ENCODE assay signal across 8 mouse cellular contexts in genomic region chr5:66745390-66745995, GRCm38 (mm10). TPM values are rescaled to one million over a fixed set of nuclear protein-coding genes. Genes with fewer than 3 reads are reported as not detected.
DNase-seq lines count a peak whose midpoint lies in the region; ATAC-seq and TF ChIP-seq lines count a peak whose summit lies in the region.

Gene Limch1, plus strand, starts transcription at chr5:66745827.

- H3K4me2 ChIP-seq in intestine, postnatal 0 days (replicated peaks; ENCODE audit: low read depth) = peak within 1 kb of the TSS; percentile 90
- H3K4me2 ChIP-seq in midbrain, embryonic 11.5 days = peak within 1 kb of the TSS; percentile 82

- H3K9ac ChIP-seq in intestine, postnatal 0 days (ENCODE audit: low read depth, low read length) = peak within 1 kb of the TSS; percentile 13; the same call in 1 of the 2 replicates
- peak within 1 kb of the TSS; percentile 80 for H3K9ac ChIP-seq in midbrain, embryonic 11.5 days (ENCODE audit: low read length)

- peak; percentile 35; the same call in 1 of the 2 replicates for ATAC-seq in granulocyte monocyte progenitor cell, adult 5-6 weeks (replicated peaks; ENCODE audit: poor library complexity, severe bottlenecking)
- ATAC-seq in intestine, postnatal 0 days = peak; percentile 43; the same call in 1 of the 2 replicates
- ATAC-seq in midbrain, embryonic 11.5 days (ENCODE audit: low FRiP score) = peak; percentile 84

- intact Hi-C loops in left cerebral cortex, postnatal 36 days (cut with DNase I) = loop anchor here (5.0 kb wide), 1 partner anchor 102 kb away; no protein-coding TSS in a partner anchor

- 1% methylated on average over 50 of the region's 50 CpGs for WGBS in intestine, postnatal 0 days
- WGBS in midbrain, embryonic 11.5 days = under 1% methylated on average over 48 of the region's 50 CpGs

- peak; percentile 49 for DNase-seq in layer of hippocampus, adult 11-12 months (ENCODE audit: low spot score)
- DNase-seq in layer of hippocampus, adult 9-10 months (ENCODE audit: low spot score) = no peak
- DNase-seq in embryo, embryonic 11 days = peak; percentile 79
- DNase-seq in left cerebral cortex, postnatal 36 days (ENCODE audit: low spot score in 2 of 2) = peak in 1 of 2 experiments; percentile 73
- no peak for DNase-seq in midbrain, embryonic 11.5 days (ENCODE audit: low spot score, missing footprints)
- peak; percentile 73 for DNase-seq in testis, postnatal 10 days (ENCODE audit: low spot score)

- H3K27me3 ChIP-seq in intestine, postnatal 0 days (replicated peaks; ENCODE audit: control insufficient read depth, insufficient read depth, low read length) = peaks cover 14% of the 10 kb centered on the region
- peaks cover 8% of the 10 kb centered on the region for H3K27me3 ChIP-seq in midbrain, embryonic 11.5 days (ENCODE audit: control insufficient read depth, insufficient read depth, low read length)

- no peaks in the 10 kb centered on the region for H3K4me1 ChIP-seq in intestine, postnatal 0 days (replicated peaks; ENCODE audit: control insufficient read depth, insufficient read depth, low read length)
- peaks cover 20% of the 10 kb centered on the region for H3K4me1 ChIP-seq in midbrain, embryonic 11.5 days (ENCODE audit: control insufficient read depth, insufficient read depth, low read length)

- 0 out of 2 replicates have a peak, but pooled peaks have one; percentile 9 for TF ChIP-seq CTCF in intestine, postnatal 0 days (IDR thresholded peaks at IDR 0.05; ENCODE audit: low read depth)

- H3K36me3 ChIP-seq in intestine, postnatal 0 days (ENCODE audit: control insufficient read depth, insufficient read depth) = no peaks in the 10 kb centered on the region
- H3K36me3 ChIP-seq in midbrain, embryonic 11.5 days (ENCODE audit: control insufficient read depth, insufficient read depth, low read length) = no peaks in the 10 kb centered on the region

- peak within 1 kb of the TSS; percentile 61 for H3K4me3 ChIP-seq in intestine, postnatal 0 days (ENCODE audit: low read depth, low read length)
- H3K4me3 ChIP-seq in midbrain, embryonic 11.5 days (ENCODE audit: low read depth, low read length) = peak within 1 kb of the TSS; percentile 56

- no peak within 1 kb of the TSS for H3K27ac ChIP-seq in intestine, postnatal 0 days (ENCODE audit: low read depth, low read length)
- peak within 1 kb of the TSS; percentile 21 for H3K27ac ChIP-seq in midbrain, embryonic 11.5 days (ENCODE audit: low read depth, low read length)

- H3K9me3 ChIP-seq in intestine, postnatal 0 days (ENCODE audit: control insufficient read depth) = no peaks in the 10 kb centered on the region
- H3K9me3 ChIP-seq in midbrain, embryonic 11.5 days (ENCODE audit: control insufficient read depth, low read length) = no peaks in the 10 kb centered on the region

RNA-seq across cellular contexts. Expression of gene Limch1, which starts in this region (rescaled TPM):
- not detected in 2 replicates for total RNA-seq in granulocyte monocyte progenitor cell, adult 5-6 weeks (2014; fragmentation: Nextera tagmentation)
- not detected in 2 replicates for total RNA-seq in granulocyte monocyte progenitor cell, adult 5-6 weeks (2017)
- polyA plus RNA-seq in intestine, postnatal 0 days (2015; fragmentation: Nextera tagmentation; extraction: Ambion mirVana) = 6.7 and 7.7 TPM in 2 replicates
- total RNA-seq in left cerebral cortex, postnatal 36 days (2021) = 100 to 1,000 TPM; 100 to 131 TPM
- 50.0 and 50.5 TPM in 2 replicates for polyA plus RNA-seq in midbrain, embryonic 11.5 days (2014; fragmentation: Nextera tagmentation; extraction: Ambion mirVana)

Comparison
In these comparisons a context has a peak if more than half of its experiments do, and no peak if none do; other contexts are left out.
1. RNA of gene Limch1 (total RNA-seq): 100 to 131 TPM in left cerebral cortex, postnatal 36 days; not detected in granulocyte monocyte progenitor cell, adult 5-6 weeks; every median in the first group is over 100 times any median in the second.
2. DNase-seq: peak in layer of hippocampus, adult 11-12 months (single experiment), embryo, embryonic 11 days (single experiment) and testis, postnatal 10 days (single experiment); none in layer of hippocampus, adult 9-10 months (single experiment) and midbrain, embryonic 11.5 days (single experiment).
3. Peak in ATAC-seq in granulocyte monocyte progenitor cell, adult 5-6 weeks; RNA of the gene not detected or under 1 TPM.
4. Peak in every context shown above with its lines, with median percentiles within 50 percentile points of each other: ATAC-seq.